Mouse (Mus musculus) bone marrow macrophage, adult 2 months (primary cell): Measurements from ENCODE around the gene Myl6b.

Experiments
- CTCF ChIP-seq: IDR thresholded peaks from 2 replicates; pipeline ENCODE4 v1.5.1; 2012; ENCODE audit warnings: low read depth, mild to moderate bottlenecking, low read length, moderate library complexity
- POLR2A ChIP-seq: IDR thresholded peaks from 2 replicates; pipeline ENCODE4 v1.6.1; 2012; ENCODE audit warnings: mild to moderate bottlenecking, low read depth, low read length, borderline replicate concordance

DNA sequence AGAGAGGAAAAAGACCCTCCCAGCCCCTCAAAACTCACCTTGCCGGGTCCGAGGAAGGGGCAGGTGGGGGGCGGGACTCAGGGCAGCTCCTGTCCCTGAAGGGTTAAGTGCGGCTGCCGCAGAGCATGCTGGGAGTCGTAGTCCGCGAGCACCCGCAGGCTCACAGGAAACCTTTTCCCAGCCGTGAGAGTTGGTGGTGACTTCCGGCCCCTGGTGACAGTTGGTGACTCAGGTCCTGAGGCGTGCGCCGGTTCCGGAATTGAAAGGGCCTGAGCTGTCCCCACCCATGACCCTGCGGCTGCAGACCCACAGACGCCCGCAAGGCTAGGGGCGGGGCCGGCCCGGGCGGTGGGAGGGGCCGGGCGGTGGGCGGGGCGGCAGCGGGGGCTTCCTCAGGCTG, at the start of gene Myl6b:
- TF ChIP-seq CTCF (no peak), POLR2A (no peak)
